Mouse (Mus musculus): Measurements from ENCODE around the gene Fam219b.

DNA sequence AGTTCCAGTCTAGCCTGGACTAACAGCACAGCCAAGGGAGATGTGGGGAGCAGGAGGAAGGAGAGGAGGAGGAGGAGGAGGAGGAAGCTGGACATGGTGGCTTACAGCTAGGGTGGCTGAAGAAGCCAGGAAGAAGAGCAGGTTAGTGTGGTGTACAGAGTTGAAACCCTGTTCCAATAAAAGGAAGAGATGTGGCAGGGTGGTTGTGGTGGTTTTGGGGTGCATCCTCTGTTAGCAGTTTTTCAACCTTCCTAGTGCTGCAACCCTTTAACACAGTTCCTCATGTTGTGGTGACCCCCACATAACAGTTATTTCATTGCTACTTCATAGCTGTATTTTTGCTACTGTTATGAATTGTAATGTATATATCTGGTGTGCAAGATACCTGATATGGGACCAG, 12.9 kb upstream of the Fam219b start:
- TF ChIP-seq CTCF (IDR thresholded peaks at IDR 0.05; ENCODE audit: control insufficient read depth, insufficient read depth, insufficient read length), result no peak
- TF ChIP-seq MAX (IDR thresholded peaks at IDR 0.05), result no peak
- no peak for TF ChIP-seq USF1 (IDR thresholded peaks at IDR 0.05; ENCODE audit: low read depth)
- no peak for TF ChIP-seq CEBPB (IDR thresholded peaks at IDR 0.05; ENCODE audit: low read depth)

Measured in C2C12 (cell line).